Mouse (Mus musculus): ENCODE measurements at regions not wholly inside any gene's neighbourhood (a gene's known extent, or its start where the extent isn't known, plus 50 kb on each side); places are given as distances from the start of the nearest gene placed in this dataset.

- TF ChIP-seq CTCF (IDR thresholded peaks at IDR 0.05; ENCODE audit: extremely low read depth, insufficient read depth, insufficient read length, insufficient replicate concordance) = no peak
- no peak for TF ChIP-seq POLR2A (IDR thresholded peaks at IDR 0.05; ENCODE audit: low read depth, low read length)
Measured at GRCm38 (mm10) chr13:97421831-97422230, 180.9 kb downstream of the Enc1 start.
